Mouse (Mus musculus) spleen, adult 18-20 months (tissue): ENCODE results near the gene Ttn.
"Not testable (repeated sequence)": the region's sequence is repeated elsewhere in the genome, so short reads cannot be mapped to it uniquely, and the experiment has no call there.

Experiments used
- DNase-seq, 2 experiments: peaks; one replicate each; pipeline ENCODE4 v3.0.0; 2022; ENCODE audit warnings: mixed read lengths in 2 of 2

The Ttn gene

DNA sequence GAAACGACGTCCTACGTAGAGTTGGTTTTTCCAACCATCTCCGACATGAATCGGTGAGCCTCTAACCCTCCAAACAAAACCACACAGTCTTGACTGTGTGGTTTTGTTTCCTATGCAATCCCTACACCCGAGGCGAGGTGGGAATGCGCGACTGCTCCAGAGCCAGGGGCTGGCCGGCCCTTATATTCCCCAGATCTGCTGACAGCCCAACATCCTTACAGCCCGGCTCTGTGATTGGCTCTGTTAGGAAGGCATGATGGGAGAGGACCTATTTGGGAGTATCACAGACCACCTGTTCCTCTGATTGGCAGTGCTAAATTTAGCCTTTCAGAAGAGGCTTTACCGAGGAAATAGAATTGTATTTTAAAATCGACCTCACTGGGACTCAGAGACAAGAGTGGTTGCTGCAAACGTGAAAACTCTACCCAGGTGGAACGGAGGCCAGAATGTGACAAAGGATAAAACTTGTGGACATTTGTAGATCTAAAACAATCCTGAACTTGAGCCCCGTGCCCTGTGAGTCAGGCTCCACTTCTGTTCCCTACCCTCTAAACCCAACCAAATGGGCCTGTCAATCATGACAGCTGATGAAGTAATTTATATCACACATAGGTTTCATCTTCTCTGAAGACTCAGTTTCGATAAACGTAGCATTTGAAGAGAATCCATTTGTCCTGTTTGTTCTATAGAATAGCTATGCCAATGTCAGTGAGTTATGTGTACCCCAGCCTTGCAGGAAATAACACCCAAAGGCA lies at the start of gene Ttn:
Gene Ttn (minus strand): TSS at position 157 of the 755 bp plus-strand sequence.
- no peak for DNase-seq

DNA sequence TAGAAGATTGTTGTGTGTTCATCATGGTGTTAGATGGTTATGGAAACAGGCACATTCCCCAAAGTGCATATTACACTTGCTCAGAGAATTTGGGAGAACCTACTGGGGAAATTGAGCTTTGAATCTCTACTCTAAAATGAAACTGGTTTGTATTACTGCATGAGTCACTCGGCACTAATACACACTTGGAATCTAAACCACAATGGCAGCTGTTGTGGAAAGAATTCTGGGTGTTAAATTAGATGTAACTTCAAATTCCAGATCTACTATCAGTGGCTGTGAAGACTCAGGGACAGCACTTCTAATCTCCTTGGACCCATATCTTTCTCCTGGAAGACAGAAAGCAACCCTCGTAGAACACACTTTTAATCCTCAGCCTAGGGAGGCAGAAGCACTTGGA lies 38.3 kb upstream of the Ttn start:
- DNase-seq, result no peak

DNA sequence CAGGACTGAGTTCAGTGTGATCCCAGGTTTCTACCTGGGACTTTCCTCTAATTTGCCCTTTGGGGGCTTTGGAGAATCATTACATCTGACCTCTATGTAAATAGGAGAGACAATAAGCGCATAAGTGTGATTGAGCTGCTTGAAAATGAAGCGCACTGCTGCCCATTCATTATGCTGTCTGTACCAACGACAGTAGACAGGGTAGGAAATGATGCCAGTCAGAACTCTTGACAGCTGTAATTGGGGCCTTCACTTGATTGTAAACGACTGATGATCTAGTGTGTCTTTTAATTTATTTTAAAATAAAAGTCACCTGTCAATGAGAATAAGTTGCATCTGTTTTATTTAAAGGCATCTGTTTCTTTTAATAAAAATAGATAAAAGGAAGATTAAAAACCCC lies 35.4 kb upstream of the Ttn start:
- DNase-seq, result no peak

DNA sequence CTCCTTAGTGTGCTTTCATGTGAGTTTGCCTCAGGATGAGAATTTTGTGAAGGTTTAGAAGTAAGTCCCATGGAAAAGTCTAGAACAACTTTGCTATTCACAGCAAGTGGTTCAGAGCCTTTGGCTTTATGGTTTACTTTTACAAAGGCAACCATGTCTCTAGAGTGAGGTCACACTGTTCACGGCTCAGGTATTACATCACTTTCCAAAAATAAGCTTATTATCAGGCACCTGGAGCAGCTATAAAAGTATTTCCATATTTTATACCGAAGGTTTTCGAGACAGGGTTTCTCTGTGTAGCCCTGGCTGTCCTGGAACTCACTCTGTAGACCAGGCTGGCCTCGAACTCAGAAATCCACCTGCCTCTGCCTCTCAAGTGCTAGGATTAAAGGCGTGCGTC lies 31.1 kb upstream of the Ttn start:
- DNase-seq, result not testable (repeated sequence)

DNA sequence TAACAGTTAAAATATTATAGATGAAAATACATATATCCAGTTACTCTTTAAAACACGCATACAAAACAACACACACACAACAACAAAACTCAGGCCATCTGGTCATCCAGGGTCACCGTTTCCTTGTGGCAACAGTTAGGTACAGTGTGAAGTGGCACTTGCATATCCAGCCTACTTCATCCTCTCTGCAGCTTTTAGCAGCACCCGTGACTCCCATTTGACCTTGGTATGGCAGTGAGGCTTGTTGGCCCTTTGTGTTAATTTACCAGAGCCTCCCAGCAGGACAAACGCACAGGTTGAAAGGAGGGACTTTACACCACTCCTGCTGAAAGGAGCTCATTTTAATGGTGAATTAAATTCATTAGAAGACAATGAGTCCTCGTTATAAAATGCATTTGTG lies 29.6 kb upstream of the Ttn start:
- DNase-seq, result no peak

DNA sequence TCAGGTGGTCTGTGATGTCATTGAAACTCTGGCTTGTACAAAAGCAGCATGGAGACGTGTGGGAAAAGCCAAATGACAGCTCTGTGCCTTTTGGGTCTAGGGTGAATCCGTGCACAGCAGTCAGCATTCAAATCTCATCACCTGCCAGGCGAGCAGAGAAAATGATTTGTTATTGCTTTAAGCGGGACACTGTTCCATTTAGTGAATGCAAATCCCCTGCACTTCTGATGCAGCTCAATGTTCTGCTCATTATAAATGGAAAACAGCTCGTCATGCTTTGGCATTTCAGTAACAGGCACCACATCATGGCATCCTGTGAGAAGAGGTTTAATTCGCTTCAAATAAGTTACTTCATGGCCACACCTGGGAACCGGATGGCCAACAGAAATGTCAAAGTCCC lies 24.7 kb upstream of the Ttn start:
- no peak for DNase-seq

DNA sequence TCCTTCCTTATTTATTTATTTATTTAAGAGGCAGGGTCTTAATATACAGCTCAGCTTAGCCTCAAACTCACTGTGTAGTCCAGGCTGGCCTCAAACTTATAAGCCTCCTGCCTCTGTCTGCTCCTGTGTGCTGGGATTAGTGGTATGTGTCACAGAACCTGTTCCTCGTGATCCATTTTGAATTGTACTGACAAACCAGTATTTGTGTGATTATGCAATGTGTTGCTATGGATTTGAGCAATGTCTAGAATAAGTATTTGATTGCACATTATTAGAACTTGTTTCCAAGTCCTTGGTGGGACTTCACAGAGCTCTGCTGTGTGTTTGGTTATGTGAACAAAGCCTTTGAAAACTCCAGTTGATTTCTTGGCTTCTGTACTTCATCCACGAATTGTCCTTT lies 20.8 kb upstream of the Ttn start:
- no peak for DNase-seq

DNA sequence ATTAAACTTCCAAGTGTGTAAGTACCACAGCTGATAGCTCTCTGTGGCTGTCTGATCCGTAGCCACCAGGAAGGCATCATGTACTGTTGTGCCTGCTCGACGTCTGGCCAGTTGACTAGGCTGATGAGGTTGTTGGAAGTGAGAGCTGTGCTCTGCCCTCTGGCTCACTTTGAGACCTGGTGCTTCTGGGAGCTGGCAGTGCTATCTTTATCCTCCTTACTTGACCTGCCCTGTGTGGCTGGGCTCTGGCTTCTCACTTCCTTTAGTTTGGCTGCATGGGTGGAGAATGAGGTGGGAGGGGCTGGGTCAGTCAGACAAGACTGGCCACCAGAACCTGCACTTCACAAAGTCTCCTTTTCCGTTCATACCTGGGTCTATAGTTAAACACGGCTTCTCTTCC lies 16.0 kb upstream of the Ttn start:
- no peak for DNase-seq

DNA sequence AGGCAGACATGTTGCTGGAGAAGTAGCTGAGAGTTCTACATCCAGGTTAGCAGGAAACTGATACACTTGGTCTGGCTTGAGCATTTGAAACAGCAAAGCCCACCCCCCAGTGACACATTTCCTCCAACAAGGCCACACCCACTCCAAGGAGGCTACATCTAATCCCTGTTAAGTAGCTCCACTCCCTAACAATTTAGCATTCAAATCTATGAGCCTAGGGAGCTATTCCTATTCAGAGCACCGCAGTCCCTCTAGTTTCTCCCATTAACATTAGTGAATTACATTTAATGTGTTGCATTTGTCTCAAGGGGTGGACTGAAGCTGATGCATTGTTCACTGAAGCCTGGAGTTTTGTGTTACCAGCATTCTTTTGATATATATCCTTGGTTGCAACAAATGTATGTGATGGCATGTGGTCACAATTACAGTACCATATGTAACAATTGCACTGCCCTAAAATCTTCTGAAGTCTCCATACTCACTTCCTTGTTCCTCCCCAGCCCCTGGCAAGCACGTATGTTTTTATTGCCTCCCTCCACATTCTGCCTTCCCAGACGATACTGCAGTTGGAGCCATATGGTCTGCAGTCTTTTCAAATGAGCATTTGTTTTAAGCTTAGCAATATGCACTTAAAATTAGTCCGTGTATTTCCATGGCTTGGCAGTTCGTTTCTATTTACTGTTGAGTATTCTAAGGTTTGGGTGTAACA lies 10.3 kb upstream of the Ttn start:
- DNase-seq, result no peak

DNA sequence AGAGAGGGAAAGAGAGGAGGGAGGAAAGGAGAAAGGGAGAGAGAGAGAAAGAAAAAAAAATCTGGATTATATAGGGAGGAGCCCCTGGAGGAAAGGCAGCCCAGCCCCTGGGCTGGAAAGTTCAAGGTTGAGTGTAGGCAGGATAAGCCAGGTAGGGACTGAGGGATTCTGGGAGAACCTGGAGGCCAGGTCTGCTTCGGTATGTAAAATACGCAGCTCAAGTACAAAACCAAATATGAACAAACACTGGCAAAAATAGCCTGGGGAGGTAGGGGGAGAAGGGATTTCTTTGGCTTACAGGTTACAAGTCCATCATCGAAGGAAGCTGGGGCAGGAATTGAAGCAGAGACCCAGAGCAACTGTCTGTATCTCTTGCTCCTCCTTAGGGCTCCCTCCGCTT lies 5.0 kb upstream of the Ttn start:
- no peak for DNase-seq

DNA sequence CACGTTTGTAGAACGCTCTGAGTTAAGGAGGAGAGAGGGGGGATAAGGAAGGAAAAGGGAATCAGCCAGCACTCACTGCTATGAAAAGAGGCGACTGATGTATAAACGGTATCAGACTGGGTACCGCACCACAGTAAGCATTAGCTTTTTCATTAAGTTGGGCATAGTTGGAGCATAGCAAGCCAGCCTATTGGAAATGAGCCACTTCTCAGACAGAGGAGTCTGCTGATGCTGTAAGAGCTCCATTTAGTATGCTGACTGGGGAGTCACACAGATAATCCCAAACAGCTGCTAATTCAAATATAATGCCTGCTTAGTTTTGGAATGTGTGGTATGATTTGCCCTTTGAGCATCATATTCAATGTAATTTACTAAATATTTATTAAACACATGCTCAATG lies 2.0 kb upstream of the Ttn start:
- no peak for DNase-seq

DNA sequence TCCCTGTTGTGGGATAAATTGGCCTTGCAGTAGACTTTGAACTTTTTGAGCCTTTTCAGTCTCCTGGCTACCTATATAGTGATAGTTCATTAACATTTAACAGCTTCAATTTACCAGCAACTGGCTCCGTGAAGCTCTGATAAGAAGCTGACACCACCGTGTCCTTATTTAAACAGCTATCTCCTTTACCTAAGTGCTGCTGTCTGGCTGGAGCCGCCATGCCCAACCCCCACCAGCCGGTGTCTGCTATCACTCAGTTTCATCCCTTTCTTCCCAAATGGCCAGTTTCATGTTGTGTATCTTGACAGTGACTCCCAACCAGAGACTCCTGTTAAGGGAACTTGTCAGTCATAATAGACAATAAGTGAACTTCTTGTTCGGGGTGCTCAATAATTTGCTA lies 1.3 kb upstream of the Ttn start:
- no peak for DNase-seq

DNA sequence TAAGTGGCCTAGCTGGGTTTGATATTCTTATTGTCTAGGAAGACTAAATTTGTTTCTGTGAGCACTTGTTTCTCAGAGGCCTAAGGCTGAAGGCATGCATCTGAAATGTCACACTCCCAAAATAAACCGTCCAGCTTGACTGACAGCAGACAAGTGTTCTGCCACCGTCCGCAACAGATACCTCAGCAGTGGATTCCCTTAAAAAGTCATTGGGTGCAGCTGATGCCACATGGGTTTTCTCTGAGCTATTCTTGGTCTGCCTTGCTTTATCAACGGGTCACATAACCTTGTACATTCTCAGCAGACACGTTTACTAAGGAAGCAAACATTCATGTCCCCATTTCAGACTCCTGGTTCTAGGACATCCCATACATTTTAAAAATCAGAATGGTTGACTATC lies 630 bp downstream of the Ttn start:
- DNase-seq, result no peak

DNA sequence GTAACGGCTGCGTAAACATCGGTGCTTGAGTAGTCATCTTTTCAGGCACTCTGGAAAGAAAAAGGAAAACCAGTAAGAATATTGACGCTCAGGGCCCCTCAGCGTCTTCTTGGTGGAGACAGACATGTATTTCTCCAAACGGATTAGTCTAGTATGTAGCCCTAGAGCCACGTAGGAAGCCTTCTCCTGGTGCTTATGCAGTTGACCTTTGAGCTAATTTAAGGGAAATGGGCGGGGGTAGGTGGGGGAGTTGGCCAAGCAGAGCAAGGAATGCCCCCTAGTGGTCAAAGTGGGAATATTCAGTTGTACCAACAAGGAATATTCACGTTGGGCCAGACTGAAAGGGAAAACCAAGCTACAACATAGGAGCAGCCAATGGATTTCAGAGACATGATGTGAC lies 2.2 kb downstream of the Ttn start:
- DNase-seq, result peak in 1 of 2 experiments; percentile 3

DNA sequence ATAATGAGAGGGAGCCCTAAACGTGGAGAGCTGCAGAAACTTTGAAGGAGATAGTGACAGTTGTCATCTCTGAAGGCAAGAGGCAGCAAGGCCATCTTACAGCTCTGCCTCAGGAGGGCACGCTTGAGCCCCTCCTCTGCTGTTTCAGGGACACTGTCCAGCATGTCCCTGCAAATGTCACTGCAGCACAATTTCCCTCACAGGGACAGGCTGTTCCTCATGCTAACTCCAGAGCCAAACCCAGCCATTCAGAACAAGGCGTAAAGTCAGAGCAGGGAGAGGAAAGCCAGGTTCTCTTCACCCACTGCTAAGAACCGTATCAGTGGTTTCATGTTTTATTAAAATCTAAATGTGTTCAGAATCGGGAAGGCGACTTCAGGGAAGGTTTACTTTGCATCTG lies 4.7 kb downstream of the Ttn start:
- DNase-seq, result no peak

DNA sequence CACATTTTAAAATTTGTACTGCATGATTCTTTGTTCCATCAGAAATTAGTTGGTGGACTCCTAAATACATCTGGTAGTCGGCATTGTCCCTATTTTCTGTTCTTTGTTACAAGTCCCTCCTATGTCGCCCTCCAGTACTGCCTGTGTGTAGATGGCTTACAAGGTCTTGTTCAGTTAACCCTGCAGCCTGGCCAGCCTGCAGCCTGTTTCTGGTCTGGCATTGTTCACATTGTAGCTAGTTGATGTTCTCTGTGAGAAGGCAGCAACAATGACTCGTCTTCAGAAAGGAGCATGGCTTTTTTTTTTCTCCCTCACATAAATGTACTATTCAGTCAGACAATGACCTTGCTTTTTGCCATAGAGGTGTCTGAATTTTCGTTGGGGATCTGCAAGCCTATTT lies 10.3 kb downstream of the Ttn start:
- DNase-seq, result no peak

DNA sequence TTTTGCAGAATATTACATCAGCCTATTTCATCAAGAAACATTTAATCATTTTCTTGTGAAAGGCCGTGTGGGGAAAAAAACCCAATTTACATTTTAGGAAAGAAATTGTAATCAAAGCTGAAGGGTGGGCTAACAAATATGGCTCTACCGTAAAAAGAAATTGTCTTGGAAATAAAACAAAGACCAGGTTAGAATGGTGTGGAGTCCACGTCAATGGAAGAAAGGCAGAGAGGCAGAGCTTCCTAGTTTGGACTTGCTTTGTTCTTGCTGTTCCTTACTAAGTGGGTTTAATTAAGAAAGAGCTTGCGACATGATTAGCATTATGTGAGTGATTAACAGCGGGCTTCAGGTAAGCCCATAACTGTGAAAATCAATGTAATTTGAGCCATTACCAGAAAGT lies 11.3 kb downstream of the Ttn start:
- no peak for DNase-seq

DNA sequence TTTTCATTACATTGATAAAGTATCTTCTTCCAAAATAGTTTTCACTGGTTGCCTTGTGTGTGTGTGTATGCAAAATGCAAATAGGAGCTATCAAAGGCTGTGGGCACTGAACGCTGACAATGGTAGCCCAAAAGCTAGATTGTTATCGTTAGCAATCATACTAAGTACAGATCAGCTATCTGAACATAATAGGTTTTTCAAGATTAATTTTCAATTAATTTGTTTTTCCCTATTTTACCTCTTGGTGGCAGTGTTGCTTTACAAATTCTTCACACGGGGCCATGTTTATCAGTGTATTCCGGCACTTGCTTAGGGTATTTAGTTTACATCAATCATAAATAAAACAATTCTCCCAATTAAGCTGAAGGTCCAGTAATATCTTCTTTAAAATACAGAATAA lies 11.7 kb downstream of the Ttn start:
- DNase-seq, result no peak

DNA sequence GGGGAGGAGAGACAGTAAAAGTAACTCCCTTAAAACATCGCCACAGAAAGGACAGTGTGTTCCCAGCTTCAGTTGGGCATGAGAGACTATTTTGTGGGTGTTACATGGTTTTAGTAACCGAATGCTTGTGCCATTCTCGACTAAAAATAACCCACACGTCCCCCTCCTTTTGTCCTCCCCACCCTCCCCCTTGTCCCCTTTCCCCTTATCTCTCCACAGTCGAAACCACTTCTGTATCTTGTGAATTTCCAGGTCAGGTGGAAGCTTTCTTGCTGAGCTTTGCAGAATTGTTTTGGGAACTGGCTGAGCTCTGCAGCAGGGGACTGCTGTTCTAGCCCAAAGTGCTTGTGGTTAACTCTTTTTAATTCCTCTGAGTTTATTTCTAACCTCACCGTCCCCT lies 12.1 kb downstream of the Ttn start:
- DNase-seq, result no peak

DNA sequence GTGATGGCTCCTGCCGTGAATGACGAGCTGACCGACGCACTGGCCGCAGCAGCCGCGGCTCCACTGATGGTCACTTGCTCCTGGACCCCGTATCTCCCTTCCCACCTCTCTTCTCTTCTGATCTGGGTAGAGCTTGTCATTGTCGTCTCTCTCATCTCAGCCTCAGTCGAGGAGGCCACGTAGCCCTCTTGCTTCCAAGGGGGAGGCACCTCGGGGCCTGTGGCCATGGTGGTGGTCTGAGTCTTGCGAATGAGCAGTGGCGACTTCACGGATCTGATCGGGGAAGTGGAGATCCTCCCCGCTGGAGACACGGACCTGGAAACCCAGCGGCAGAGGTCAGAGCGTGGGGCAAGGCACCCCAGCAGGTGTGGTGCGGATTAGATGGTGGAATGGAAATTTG lies 12.7 kb downstream of the Ttn start:
- no peak for DNase-seq

DNA sequence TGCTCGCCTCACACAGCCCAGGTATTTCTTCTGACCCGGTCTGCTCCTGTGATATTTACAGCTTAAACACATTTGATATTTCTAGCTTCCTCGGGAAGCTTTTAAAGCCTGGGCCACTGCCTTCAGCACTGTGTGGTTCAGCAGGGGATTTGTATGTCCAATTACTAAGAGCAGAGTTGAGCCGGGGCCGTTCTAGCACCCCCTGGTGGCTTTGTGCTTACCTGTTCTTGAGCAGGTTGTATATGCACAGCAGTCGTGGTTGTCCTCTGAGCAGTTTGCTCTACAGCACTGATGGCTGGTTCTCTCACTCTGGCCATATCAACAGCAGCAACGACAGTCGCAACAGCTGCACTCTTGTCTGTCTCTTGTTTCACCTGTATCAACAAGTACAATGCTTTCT lies 13.4 kb downstream of the Ttn start:
- peak in 1 of 2 experiments; percentile 33 for DNase-seq

DNA sequence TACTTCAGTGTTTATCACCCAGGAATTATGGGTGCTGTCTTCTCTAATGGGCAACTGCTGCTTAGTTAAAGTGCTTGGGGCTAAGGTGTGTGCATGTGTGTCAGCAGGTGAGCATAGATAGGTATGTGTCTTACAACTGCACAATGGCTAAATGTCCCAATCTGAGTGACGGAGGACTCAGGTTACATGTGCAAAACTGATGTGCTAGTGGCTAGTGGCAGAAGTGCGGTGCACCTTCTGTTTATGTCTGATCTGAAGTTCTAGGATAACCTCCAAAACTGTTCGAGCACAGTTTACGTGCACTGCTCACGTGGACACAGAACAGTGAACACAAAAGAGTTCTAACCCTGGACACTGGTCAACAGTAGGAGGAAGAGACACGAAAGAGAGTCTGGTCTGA lies 15.8 kb downstream of the Ttn start:
- DNase-seq, result no peak

DNA sequence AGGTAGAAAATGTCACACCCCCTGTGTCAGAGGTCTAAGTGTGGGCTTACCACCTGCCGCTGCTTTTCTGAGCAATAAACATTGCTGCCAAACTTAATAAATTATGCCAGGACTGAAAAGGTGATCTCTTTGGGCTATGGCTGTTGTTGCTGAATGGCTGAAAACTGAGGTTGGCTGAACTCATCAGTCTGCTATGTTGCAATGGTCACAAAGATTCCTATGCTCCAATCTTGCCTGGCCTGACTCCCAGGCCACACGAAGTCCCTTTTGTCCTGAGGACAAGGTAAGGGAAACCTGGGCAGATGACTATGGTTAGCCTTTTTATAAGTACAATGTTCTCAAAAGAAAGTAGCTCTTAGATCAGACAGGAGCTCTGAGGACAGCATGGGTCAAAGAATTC lies 16.3 kb downstream of the Ttn start:
- DNase-seq, result no peak

DNA sequence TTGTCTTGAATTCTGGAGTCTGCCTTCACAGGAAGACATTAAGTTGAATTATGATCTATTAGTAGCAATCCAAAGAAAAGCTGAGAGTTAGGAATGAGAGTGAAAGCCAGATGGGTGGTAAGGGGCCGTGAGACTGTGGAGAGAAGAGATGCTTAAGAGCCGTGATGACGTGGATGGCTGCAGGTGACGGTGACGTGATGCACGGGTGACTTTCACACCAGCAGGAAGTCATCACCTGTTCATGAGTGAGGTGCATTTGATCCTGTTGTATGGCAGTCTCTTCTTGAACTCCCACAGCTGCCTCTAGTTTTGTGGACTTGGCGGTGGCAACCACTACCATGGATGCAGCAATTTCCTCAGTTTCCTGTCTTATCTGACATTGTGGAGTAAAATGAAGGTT lies 16.8 kb downstream of the Ttn start:
- DNase-seq, result no peak

DNA sequence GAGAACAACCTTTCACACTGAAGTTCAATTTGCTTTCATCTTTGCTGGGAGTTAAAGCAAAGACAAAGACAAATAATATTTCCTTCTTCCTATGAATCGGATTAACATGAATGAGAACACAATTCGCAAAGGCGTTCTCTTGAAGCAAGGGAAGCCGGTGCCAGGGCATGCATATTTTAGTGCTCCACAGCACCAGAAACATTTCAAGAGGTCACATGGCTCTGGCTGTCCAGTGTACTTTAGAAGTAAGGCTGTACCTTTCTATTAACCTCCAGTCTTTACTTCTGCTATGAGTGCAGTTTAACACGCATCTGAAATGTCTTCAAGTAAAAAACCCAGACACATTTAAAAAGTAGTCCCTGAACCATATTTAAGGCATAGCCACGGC lies 20.3 kb downstream of the Ttn start:
- no peak for DNase-seq
